Mouse (Mus musculus): Measurements from ENCODE around the gene Sh2d1b2.

GRCm38 (mm10) chr1:170223276-170223675 is 9.3 kb upstream of the Sh2d1b2 start:
- TF ChIP-seq CTCF (IDR thresholded peaks at IDR 0.05; ENCODE audit: low read depth) (no peak), EP300 (IDR thresholded peaks at IDR 0.05; ENCODE audit: low read depth) (no peak)
